Mouse (Mus musculus): ENCODE measurements around the gene Atf4. TPM values are rescaled to one million over a fixed set of nuclear protein-coding genes. Genes with fewer than 3 reads are reported as not detected.

Gene Atf4
- polyA plus RNA-seq, 1 experiment = 499 TPM

DNA sequence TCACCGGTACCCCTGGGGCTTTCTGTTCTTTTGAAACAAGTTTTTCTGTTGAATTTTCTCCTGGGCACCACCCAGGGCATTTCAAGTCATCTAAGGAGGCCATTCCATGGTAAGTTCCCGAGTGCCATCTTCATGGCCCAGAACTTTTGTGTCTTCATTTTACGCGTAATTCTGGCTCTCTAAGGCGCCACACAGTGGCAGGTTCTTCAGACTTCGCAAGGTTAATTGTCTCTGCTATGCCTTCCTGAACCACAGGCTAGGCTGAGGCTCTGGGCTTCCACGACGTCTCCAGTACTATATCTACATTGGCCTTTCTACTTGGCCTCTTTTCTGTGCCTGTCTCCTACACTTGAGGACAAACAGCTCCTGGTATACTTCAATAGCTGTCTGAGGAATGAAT, 34.0 kb upstream of the Atf4 start:
- peaks cover 12% of the 10 kb centered on the region for H3K4me1 ChIP-seq (ENCODE audit: control insufficient read depth, insufficient read depth, low read length)
- no peak overlapping the region for H3K27ac ChIP-seq (ENCODE audit: insufficient read depth, low read length)
- H3K4me3 ChIP-seq (ENCODE audit: insufficient read depth, low read length) = no peak overlapping the region
- TF ChIP-seq CTCF (IDR thresholded peaks at IDR 0.05; ENCODE audit: borderline replicate concordance, insufficient read depth, low read length) = no peak
- no peak for TF ChIP-seq POLR2A (IDR thresholded peaks at IDR 0.05; ENCODE audit: low read depth, low read length)

DNA sequence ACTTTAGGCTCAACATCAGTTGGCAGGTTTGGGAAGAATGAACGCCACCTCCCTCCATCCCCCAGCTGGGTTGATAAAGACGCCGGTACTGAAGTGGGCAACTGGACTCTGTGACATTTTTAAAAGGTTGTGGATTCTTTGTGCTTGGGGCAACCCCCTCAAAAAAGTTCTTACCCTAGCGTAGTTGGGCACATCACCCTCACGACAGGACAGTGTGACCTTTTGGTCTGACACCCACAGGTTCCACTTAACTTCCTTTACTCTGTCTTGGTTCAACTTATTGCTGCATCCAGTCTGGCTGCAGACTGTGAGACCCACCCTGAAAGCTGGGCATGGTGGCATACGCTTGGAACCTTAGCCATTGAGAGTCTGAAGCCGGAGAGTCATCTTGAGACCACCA, 31.2 kb upstream of the Atf4 start:
- TF ChIP-seq POLR2A (IDR thresholded peaks at IDR 0.05; ENCODE audit: low read depth, low read length) (no peak), CTCF (IDR thresholded peaks at IDR 0.05; ENCODE audit: borderline replicate concordance, insufficient read depth, low read length) (no peak)
- Histone ChIP-seq H3K27ac (ENCODE audit: insufficient read depth, low read length) (no peak overlapping the region), H3K4me3 (ENCODE audit: insufficient read depth, low read length) (no peak overlapping the region), H3K4me1 (ENCODE audit: control insufficient read depth, insufficient read depth, low read length) (peaks cover 12% of the 10 kb centered on the region)

DNA sequence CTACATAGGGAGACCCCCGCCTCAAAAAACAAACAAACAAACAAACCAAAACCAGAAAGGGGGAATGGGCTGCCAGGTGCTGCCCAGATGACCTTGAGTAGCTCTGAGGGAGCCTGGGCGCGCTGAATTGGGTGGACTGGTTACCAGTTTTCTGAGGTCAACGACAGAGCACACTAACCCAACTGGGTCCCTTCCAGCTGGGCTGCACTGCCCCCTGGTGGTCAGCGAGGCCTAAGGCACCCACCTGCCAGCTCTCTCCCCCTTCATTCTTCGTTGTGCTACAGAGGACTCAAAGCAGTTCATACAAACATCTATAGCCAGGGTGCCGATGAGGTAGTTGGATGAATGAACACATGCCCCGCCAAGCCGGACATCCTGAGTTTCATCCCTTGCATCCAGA, 29.8 kb upstream of the Atf4 start:
- TF ChIP-seq CTCF (IDR thresholded peaks at IDR 0.05; ENCODE audit: borderline replicate concordance, insufficient read depth, low read length) (peak; percentile 94), POLR2A (IDR thresholded peaks at IDR 0.05; ENCODE audit: low read depth, low read length) (no peak)
- Histone ChIP-seq H3K27ac (ENCODE audit: insufficient read depth, low read length) (no peak overlapping the region), H3K4me3 (ENCODE audit: insufficient read depth, low read length) (no peak overlapping the region), H3K4me1 (ENCODE audit: control insufficient read depth, insufficient read depth, low read length) (peaks cover under 1% of the 10 kb centered on the region; the same call in 1 of the 2 replicates)

DNA sequence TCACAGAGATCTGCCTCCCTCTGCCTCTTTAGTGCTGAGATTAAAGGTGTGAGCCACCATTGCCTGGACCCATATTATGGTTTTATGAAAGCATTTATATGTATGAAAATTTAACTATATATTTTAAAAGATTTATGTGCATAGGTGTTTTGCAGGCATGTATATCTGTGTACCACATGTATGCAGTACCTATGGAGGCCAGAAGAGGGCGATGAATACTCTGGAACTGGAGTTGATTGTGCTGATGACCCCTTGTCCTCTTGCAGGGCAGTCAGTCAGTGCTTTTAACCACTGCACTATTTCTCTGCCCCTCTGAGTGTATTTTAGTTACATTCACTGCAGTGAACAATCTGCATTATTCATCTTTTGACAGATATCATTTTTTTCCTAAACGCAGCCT, 29.2 kb upstream of the Atf4 start:
- Histone ChIP-seq H3K4me1 (ENCODE audit: control insufficient read depth, insufficient read depth, low read length) (no peaks in the 10 kb centered on the region), H3K27ac (ENCODE audit: insufficient read depth, low read length) (no peak overlapping the region), H3K4me3 (ENCODE audit: insufficient read depth, low read length) (no peak overlapping the region)
- TF ChIP-seq CTCF (IDR thresholded peaks at IDR 0.05; ENCODE audit: borderline replicate concordance, insufficient read depth, low read length) = no peak
- TF ChIP-seq POLR2A (IDR thresholded peaks at IDR 0.05; ENCODE audit: low read depth, low read length) = no peak

DNA sequence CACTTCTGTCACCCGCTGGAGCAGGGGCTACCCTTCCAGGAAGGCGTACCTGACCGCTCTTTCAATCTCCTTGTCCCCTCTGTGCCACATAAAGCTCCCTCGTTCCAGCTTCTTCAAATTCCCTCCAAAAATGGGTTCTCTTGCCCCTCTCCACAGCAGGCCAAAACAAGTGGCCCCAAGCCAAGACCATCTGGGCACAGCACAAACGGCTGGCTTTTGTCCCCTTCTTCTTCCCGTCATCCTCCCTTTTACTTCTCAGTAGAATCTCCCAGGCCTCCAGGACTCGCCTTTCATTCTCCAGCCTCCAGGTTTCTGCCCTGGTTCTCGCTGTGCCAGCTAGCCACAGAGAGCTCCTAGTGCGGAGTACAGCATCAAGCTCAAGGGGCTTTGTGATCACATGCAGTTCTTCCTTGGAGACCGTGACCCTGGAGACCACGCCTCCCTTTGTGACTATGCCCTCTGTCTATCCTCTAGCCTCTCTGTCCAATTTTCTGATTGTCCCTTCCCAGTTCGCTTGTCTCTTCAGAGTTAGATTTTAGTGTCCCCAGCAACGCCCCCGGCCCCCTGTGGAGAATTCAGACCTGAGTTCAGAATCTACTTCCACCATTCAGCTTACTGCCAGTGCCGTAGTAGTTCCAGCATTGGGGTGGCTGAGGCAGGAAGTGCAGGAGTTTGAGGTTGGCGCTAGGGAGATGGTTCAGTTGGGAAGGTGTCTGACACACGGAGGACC, 26.7 kb upstream of the Atf4 start:
- no peak overlapping the region for H3K27ac ChIP-seq (ENCODE audit: insufficient read depth, low read length)
- no peaks in the 10 kb centered on the region for H3K4me1 ChIP-seq (ENCODE audit: control insufficient read depth, insufficient read depth, low read length)
- H3K4me3 ChIP-seq (ENCODE audit: insufficient read depth, low read length) = no peak overlapping the region
- no peak for TF ChIP-seq POLR2A (IDR thresholded peaks at IDR 0.05; ENCODE audit: low read depth, low read length)
- TF ChIP-seq CTCF (IDR thresholded peaks at IDR 0.05; ENCODE audit: borderline replicate concordance, insufficient read depth, low read length) = no peak

DNA sequence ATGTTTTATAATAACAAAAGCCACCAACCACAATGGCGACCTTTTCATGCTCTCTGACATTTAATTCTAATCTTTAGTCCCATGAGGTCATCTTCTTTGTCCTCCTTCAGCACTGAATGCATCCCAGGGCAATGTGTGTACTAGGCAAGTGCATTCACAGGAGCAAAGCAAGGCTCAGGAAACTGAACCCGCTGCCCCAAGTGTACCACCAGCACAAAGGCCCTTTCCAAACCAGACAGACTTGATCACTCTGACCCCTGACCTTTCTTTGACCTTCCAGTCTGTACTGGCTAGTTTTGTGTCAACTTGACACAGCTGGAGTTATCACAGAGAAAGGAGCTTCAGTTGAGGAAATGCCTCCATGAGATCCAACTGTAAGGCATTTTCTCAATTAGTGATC, 22.7 kb upstream of the Atf4 start:
- TF ChIP-seq CTCF (IDR thresholded peaks at IDR 0.05; ENCODE audit: borderline replicate concordance, insufficient read depth, low read length) = no peak
- TF ChIP-seq POLR2A (IDR thresholded peaks at IDR 0.05; ENCODE audit: low read depth, low read length) = no peak
- no peaks in the 10 kb centered on the region for H3K4me1 ChIP-seq (ENCODE audit: control insufficient read depth, insufficient read depth, low read length)

DNA sequence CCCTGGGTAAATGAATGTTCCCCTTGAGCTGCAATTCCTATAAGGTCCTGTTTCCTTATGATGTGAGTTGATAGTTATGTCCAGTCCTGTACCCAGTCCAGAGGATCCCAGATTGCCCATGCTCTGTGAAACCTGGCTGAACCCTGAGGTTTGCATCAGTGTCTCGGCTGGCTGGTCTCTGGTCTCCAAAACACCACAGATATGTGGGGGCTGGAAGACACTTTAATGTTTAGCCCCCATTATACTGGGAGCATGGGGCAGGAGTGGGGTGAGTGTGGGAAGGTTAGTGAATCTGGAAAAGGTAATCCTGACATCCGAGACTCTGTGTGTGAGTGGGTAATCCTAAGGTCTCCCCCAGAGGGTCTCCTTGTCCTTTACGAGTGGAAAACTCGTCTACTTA, 21.9 kb upstream of the Atf4 start:
- Histone ChIP-seq H3K27ac (ENCODE audit: insufficient read depth, low read length) (no peak overlapping the region), H3K4me3 (ENCODE audit: insufficient read depth, low read length) (no peak overlapping the region), H3K4me1 (ENCODE audit: control insufficient read depth, insufficient read depth, low read length) (no peaks in the 10 kb centered on the region)
- TF ChIP-seq CTCF (IDR thresholded peaks at IDR 0.05; ENCODE audit: borderline replicate concordance, insufficient read depth, low read length) = no peak
- no peak for TF ChIP-seq POLR2A (IDR thresholded peaks at IDR 0.05; ENCODE audit: low read depth, low read length)

More for the DNA sequence above, 22.7 kb upstream of the Atf4 start:
- Histone ChIP-seq H3K4me3 (ENCODE audit: insufficient read depth, low read length) (no peak overlapping the region), H3K27ac (ENCODE audit: insufficient read depth, low read length) (no peak overlapping the region)

DNA sequence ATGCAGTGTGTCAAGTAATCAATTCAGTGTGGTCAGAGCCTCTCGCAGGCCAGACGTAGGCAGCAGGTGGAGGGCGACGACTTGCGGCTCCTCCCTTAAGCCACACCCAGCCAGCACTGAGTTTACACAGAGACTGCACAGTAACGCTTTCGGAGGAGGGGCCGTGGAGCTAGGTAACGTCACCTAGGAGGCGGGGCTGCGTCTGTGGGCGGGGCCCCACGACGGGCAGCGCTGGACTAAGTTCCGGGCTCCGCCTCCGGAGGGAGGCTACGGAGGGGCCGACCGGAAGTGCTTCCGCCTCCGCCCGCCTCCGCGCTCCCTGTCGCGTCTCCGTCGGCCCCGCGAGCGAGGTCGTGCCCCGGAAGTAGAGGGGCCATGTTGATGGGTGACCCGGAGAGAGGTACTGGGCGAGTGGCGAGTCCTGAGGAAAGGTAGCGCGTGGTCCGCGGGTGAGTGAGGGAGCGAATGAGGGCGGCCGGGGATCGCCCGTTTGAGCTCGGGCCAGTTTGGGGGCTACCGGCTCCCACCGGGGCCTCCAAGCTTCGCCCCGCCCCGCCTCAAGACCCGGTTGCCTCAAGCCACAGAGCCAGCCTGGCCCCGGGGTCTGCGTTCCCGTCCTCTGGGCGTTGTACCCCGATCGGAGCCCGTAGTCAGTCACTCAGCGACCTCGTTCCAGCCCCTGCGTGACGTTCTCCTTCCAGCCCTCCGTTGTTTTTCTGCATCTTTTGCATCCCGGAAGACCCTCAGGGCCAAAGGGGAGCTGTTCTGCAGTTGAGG, 21.1 kb upstream of the Atf4 start, which contains the start of gene Mief1:
TSS of gene Mief1 (plus strand) at position 286 of the 777 bp plus-strand sequence.
- TF ChIP-seq POLR2A (IDR thresholded peaks at IDR 0.05; ENCODE audit: low read depth, low read length) (peak; percentile 50), CTCF (IDR thresholded peaks at IDR 0.05; ENCODE audit: borderline replicate concordance, insufficient read depth, low read length) (no peak; the same call in 1 of the 2 replicates)
- peak within 1 kb of the TSS; percentile 91 for H3K4me3 ChIP-seq (ENCODE audit: insufficient read depth, low read length)
- H3K27ac ChIP-seq (ENCODE audit: insufficient read depth, low read length) = peak within 1 kb of the TSS; percentile 42
- H3K4me1 ChIP-seq (ENCODE audit: control insufficient read depth, insufficient read depth, low read length) = no peaks in the 10 kb centered on the region

DNA sequence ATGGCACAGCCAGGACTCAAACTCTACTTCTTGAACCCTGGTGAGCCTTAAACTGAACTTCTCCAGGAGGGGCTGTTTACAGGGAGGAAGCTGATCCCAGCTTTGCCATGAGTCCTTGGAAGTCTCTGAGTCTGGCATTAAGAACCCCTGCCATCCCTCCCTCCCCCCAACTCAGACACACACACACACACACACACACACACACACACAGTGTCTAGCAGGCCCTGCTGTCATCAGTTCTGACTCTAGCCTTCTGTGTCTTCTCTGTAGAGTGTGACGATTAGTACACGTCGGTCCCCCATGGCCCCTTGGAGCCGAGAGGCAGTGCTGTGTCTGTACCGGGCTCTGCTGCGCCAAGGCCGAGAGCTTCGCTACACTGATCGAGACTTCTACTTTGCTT, 19.4 kb upstream of the Atf4 start, which contains the start of gene AC140267.1:
TSS of gene AC140267.1 (plus strand) at position 301 of the 400 bp plus-strand sequence.
- Histone ChIP-seq H3K4me3 (ENCODE audit: insufficient read depth, low read length) (peak within 1 kb of the TSS; percentile 91), H3K4me1 (ENCODE audit: control insufficient read depth, insufficient read depth, low read length) (no peaks in the 10 kb centered on the region), H3K27ac (ENCODE audit: insufficient read depth, low read length) (no peak within 1 kb of the TSS)
- no peak for TF ChIP-seq CTCF (IDR thresholded peaks at IDR 0.05; ENCODE audit: borderline replicate concordance, insufficient read depth, low read length)
- no peak for TF ChIP-seq POLR2A (IDR thresholded peaks at IDR 0.05; ENCODE audit: low read depth, low read length)

DNA sequence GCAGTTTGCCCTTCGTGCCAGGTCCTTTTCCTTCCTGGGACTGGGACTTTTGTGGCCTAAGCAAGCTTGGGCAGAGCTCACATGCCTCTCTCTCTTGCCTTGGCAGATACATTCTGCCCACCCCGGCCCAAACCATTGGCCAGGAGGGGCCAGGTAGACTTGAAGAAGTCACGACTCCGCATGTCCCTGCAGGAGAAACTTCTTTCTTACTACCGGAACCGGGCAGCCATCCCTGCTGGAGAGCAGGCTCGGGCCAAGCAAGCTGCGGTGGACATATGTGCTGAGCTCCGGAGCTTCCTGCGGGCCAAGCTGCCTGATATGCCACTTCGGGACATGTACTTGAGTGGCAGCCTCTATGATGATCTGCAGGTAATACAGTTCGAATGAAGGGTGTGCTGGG, 6.8 kb upstream of the Atf4 start:
- no peaks in the 10 kb centered on the region for H3K4me1 ChIP-seq (ENCODE audit: control insufficient read depth, insufficient read depth, low read length)
- TF ChIP-seq POLR2A (IDR thresholded peaks at IDR 0.05; ENCODE audit: low read depth, low read length) (no peak), CTCF (IDR thresholded peaks at IDR 0.05; ENCODE audit: borderline replicate concordance, insufficient read depth, low read length) (no peak)
- H3K4me3 ChIP-seq (ENCODE audit: insufficient read depth, low read length) = no peak overlapping the region
- H3K27ac ChIP-seq (ENCODE audit: insufficient read depth, low read length) = no peak overlapping the region
